Mouse (Mus musculus): ENCODE data around the gene Hif3a. TPM values are rescaled to one million over a fixed set of nuclear protein-coding genes. Genes with fewer than 3 reads are reported as not detected.
"Not testable (repeated sequence)": the region's sequence is repeated elsewhere in the genome, so short reads cannot be mapped to it uniquely, and the experiment has no call there.

Gene Hif3a
- polyA plus RNA-seq, 1 experiment from 2014 or later = 31.6 TPM

DNA sequence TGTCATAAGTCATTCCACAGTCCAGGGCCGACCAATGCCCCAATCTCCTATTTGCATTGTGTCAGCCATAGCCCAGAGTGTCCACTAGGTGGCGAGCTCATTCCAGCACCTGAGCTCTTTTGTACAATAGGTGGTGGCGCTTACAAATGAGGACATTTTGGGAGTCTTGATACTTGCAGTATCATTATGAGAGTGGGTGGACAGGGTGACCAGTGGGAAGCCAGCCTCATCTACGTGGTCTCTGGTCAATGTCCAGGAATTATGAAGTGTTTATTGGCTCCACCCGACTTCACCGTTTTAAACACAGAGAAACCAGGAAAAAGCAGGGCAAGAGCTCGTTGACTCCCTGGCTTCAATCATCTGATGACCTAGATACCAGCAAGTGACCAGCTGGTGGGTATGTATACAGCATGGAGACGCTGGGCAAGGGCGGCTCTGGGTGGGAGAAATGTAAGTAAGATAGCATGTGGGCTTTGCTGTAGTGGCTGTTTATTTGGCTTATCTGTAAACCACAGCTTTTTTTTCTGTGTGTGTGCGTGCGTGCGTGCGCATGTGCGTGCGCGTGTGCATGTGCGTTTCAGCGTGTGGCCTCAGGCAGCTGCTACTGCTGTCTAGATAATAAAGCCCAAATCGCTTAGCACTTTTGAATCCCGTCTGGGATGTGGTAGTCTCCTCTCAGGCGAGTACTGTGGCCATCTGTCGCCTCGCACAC, 11.8 kb upstream of the Hif3a start, which contains the start of gene Psg16:
Gene Psg16 (plus strand): TSS at position 137 of the 712 bp plus-strand sequence.
- 65% methylated on average over 23 of the region's 23 CpGs for WGBS (ENCODE audit: insufficient replicate concordance)
- Histone ChIP-seq H3K4me2 (no peak within 1 kb of the TSS), H3K27ac (ENCODE audit: low read depth, low read length) (no peak within 1 kb of the TSS), H3K4me3 (ENCODE audit: low read depth, low read length) (no peak within 1 kb of the TSS), H3K4me1 (ENCODE audit: control insufficient read depth, insufficient read depth, low read length) (no peaks in the 10 kb centered on the region), H3K36me3 (ENCODE audit: control insufficient read depth, insufficient read depth, low read length) (no peaks in the 10 kb centered on the region), H3K9ac (ENCODE audit: low read depth, low read length) (no peak within 1 kb of the TSS), H3K9me3 (replicated peaks; ENCODE audit: control insufficient read depth, low read length) (no peaks in the 10 kb centered on the region), H3K27me3 (ENCODE audit: control insufficient read depth, insufficient read depth, low read length) (no peaks in the 10 kb centered on the region)
- ATAC-seq (replicated peaks; ENCODE audit: insufficient number of reproducible peaks, low FRiP score, low TSS enrichment) = peak; percentile 46

DNA sequence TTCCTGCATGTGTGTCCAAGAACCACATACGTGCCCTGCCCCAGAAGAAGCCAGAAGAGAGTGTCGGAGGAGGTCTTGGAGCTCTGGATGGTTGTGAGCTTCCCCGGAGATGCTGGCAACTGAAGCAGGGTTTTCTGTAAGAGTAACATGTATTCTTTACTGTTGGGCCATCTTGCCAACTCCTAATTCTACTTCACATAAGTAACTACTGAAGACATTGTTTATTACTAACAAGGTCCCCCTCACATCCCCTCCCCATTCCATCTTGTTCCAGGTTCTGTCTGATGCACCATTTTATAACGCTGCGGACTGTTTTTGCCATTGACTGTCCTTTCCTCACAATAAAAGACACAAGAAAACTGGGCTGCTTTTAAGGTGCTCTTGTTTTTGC, 11.3 kb upstream of the Hif3a start:
- ATAC-seq (replicated peaks; ENCODE audit: insufficient number of reproducible peaks, low FRiP score, low TSS enrichment) = no peak
- no peaks in the 10 kb centered on the region for H3K9me3 ChIP-seq (replicated peaks; ENCODE audit: control insufficient read depth, low read length)
- H3K27ac ChIP-seq (ENCODE audit: low read depth, low read length) = no peak overlapping the region
- H3K4me1 ChIP-seq (ENCODE audit: control insufficient read depth, insufficient read depth, low read length) = no peaks in the 10 kb centered on the region
- H3K9ac ChIP-seq (ENCODE audit: low read depth, low read length) = no peak overlapping the region
- H3K4me2 ChIP-seq = no peak overlapping the region
- H3K36me3 ChIP-seq (ENCODE audit: control insufficient read depth, insufficient read depth, low read length) = no peaks in the 10 kb centered on the region
- WGBS (ENCODE audit: insufficient replicate concordance) = 55% methylated on average over 5 of the region's 5 CpGs
- no peak overlapping the region for H3K4me3 ChIP-seq (ENCODE audit: low read depth, low read length)
- no peaks in the 10 kb centered on the region for H3K27me3 ChIP-seq (ENCODE audit: control insufficient read depth, insufficient read depth, low read length)

DNA sequence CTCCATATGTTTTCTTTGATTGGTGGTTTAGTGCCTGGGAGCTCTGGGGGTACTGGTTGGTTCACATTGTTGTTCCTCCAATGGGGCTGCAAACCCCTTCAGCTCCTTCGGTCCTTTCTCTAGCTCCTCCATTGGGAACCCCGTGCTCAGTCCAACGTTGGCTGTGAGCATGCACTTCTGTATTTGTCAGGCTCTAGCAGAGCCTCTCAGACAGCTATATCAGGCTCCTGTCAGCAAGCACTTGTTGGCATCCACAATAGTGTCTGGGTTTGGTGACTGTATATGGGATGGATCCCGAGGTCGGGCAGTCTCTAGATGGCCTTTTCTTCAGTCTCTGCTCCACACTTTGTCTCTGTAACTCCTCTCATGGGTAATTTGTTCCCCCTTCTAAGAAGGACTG, 5.4 kb upstream of the Hif3a start:
- not testable (repeated sequence) for ATAC-seq (replicated peaks; ENCODE audit: insufficient number of reproducible peaks, low FRiP score, low TSS enrichment)

DNA sequence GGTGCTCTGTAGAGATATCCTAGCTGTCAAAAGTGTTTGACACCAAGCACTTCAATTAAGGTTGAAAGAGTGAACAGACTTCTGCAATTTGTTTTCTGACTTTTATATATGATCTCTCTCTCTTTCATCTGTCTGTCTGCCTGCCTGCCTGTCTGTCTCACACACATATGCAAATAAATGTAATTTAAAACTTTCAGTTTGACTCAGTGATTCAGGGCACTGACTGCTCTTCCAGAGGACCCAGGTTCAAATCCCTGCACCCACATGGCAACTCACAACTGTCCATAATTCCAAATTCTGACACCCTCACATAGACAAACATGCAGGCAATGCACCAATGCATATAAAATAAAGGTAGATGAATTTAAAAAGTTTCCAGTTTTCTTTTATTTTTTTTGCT, 4.8 kb upstream of the Hif3a start:
- ATAC-seq (replicated peaks; ENCODE audit: insufficient number of reproducible peaks, low FRiP score, low TSS enrichment) = no peak
- Histone ChIP-seq H3K27me3 (ENCODE audit: control insufficient read depth, insufficient read depth, low read length) (no peaks in the 10 kb centered on the region), H3K36me3 (ENCODE audit: control insufficient read depth, insufficient read depth, low read length) (no peaks in the 10 kb centered on the region), H3K27ac (ENCODE audit: low read depth, low read length) (no peak overlapping the region), H3K4me2 (no peak overlapping the region), H3K9ac (ENCODE audit: low read depth, low read length) (no peak overlapping the region), H3K4me1 (ENCODE audit: control insufficient read depth, insufficient read depth, low read length) (0 out of 2 replicates have a peak, but pooled peaks cover 5% of the 10 kb centered on the region), H3K4me3 (ENCODE audit: low read depth, low read length) (no peak overlapping the region), H3K9me3 (replicated peaks; ENCODE audit: control insufficient read depth, low read length) (no peaks in the 10 kb centered on the region)

More for the DNA sequence above, 5.4 kb upstream of the Hif3a start:
- H3K4me2 ChIP-seq; H3K36me3 ChIP-seq (ENCODE audit: control insufficient read depth, insufficient read depth, low read length); H3K9me3 ChIP-seq (replicated peaks; ENCODE audit: control insufficient read depth, low read length); H3K9ac ChIP-seq (ENCODE audit: low read depth, low read length); H3K4me1 ChIP-seq (ENCODE audit: control insufficient read depth, insufficient read depth, low read length); H3K27ac ChIP-seq (ENCODE audit: low read depth, low read length); H3K27me3 ChIP-seq (ENCODE audit: control insufficient read depth, insufficient read depth, low read length); H3K4me3 ChIP-seq (ENCODE audit: low read depth, low read length): not testable (repeated sequence)
- WGBS (ENCODE audit: insufficient replicate concordance) = 37% methylated on average over 5 of the region's 5 CpGs

DNA sequence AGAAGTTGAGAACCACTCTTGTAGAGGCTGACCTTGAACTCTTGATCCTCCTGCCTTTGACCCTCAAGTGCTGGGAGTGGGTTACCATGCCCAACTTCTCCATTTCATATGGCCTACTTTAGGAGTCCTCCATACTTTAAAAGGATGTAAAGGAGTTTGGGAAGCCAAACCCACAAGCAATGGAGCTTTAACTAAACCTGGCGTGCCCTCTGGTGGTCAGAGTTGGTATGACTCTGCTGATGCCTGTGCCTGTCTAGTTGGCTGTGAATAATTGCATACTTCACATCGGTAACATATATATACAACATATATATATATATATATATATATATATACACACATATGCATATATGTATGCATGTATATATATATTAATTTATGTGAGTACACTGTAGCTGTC, 4.2 kb upstream of the Hif3a start:
- no peak for ATAC-seq (replicated peaks; ENCODE audit: insufficient number of reproducible peaks, low FRiP score, low TSS enrichment)
- H3K4me1 ChIP-seq (ENCODE audit: control insufficient read depth, insufficient read depth, low read length) = peaks cover 8% of the 10 kb centered on the region
- H3K4me2 ChIP-seq = no peak overlapping the region
- no peaks in the 10 kb centered on the region for H3K27me3 ChIP-seq (ENCODE audit: control insufficient read depth, insufficient read depth, low read length)
- no peak overlapping the region for H3K4me3 ChIP-seq (ENCODE audit: low read depth, low read length)
- WGBS (ENCODE audit: insufficient replicate concordance) = 7% methylated on average over 2 of the region's 2 CpGs
- no peak overlapping the region for H3K27ac ChIP-seq (ENCODE audit: low read depth, low read length)
- no peaks in the 10 kb centered on the region for H3K9me3 ChIP-seq (replicated peaks; ENCODE audit: control insufficient read depth, low read length)
- H3K36me3 ChIP-seq (ENCODE audit: control insufficient read depth, insufficient read depth, low read length) = no peaks in the 10 kb centered on the region
- H3K9ac ChIP-seq (ENCODE audit: low read depth, low read length) = no peak overlapping the region

DNA sequence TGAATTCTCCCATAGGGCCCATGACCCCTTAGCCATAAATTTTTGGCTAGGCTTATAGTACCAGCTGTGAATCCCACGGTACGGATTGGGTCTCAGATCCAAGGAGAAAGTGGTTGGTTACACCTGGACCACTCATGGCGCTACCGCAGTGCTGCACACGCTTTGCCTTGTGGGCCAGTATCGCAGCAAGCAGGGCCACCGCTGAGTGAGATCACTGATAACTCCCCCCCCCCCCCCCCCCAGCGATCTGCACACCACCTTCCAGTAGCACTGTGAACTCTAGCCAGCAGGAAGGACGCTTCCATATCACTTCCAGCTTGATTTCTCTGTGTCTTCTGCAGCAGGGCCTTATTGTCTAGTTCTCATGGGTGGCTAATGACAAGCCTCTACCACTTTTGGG, 3.4 kb upstream of the Hif3a start:
- ATAC-seq (replicated peaks; ENCODE audit: insufficient number of reproducible peaks, low FRiP score, low TSS enrichment) = no peak
- Histone ChIP-seq H3K9ac (ENCODE audit: low read depth, low read length) (no peak overlapping the region), H3K4me3 (ENCODE audit: low read depth, low read length) (no peak overlapping the region), H3K27me3 (ENCODE audit: control insufficient read depth, insufficient read depth, low read length) (no peaks in the 10 kb centered on the region), H3K27ac (ENCODE audit: low read depth, low read length) (no peak overlapping the region), H3K9me3 (replicated peaks; ENCODE audit: control insufficient read depth, low read length) (no peaks in the 10 kb centered on the region), H3K4me1 (ENCODE audit: control insufficient read depth, insufficient read depth, low read length) (peaks cover 16% of the 10 kb centered on the region), H3K4me2 (no peak overlapping the region), H3K36me3 (ENCODE audit: control insufficient read depth, insufficient read depth, low read length) (no peaks in the 10 kb centered on the region)
- WGBS (ENCODE audit: insufficient replicate concordance) = 77% methylated on average over 8 of the region's 9 CpGs

DNA sequence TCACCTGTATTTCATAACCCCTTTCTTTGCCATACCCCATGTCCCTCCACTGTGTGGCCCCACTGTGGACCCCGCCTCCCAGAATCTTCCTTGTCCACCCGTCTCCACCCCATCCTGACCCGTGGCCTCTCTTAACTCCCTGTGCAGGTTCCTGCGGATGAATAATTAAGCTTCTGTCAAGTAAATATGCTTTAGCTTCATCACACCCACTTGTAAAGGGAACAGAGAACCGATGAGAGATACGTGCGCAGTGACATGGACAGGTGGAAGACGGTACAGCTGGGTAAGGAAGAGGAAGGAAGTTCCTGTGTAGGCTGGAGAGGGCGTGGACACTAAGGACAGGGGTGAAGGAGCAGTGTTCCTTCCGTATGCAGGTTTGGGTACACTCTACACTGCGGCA, 618 bp upstream of the Hif3a start:
- 16% methylated on average over 11 of the region's 11 CpGs for WGBS (ENCODE audit: insufficient replicate concordance)
- H3K27me3 ChIP-seq (ENCODE audit: control insufficient read depth, insufficient read depth, low read length) = no peaks in the 10 kb centered on the region
- peak overlapping the region; percentile 50 for H3K4me3 ChIP-seq (ENCODE audit: low read depth, low read length)
- ATAC-seq (replicated peaks; ENCODE audit: insufficient number of reproducible peaks, low FRiP score, low TSS enrichment) = no peak
- peak overlapping the region; percentile 65 for H3K9ac ChIP-seq (ENCODE audit: low read depth, low read length)
- H3K36me3 ChIP-seq (ENCODE audit: control insufficient read depth, insufficient read depth, low read length) = no peaks in the 10 kb centered on the region
- peaks cover 43% of the 10 kb centered on the region for H3K4me1 ChIP-seq (ENCODE audit: control insufficient read depth, insufficient read depth, low read length)
- no peaks in the 10 kb centered on the region for H3K9me3 ChIP-seq (replicated peaks; ENCODE audit: control insufficient read depth, low read length)
- peak overlapping the region; percentile 66 for H3K27ac ChIP-seq (ENCODE audit: low read depth, low read length)
- H3K4me2 ChIP-seq = peak overlapping the region; percentile 78

DNA sequence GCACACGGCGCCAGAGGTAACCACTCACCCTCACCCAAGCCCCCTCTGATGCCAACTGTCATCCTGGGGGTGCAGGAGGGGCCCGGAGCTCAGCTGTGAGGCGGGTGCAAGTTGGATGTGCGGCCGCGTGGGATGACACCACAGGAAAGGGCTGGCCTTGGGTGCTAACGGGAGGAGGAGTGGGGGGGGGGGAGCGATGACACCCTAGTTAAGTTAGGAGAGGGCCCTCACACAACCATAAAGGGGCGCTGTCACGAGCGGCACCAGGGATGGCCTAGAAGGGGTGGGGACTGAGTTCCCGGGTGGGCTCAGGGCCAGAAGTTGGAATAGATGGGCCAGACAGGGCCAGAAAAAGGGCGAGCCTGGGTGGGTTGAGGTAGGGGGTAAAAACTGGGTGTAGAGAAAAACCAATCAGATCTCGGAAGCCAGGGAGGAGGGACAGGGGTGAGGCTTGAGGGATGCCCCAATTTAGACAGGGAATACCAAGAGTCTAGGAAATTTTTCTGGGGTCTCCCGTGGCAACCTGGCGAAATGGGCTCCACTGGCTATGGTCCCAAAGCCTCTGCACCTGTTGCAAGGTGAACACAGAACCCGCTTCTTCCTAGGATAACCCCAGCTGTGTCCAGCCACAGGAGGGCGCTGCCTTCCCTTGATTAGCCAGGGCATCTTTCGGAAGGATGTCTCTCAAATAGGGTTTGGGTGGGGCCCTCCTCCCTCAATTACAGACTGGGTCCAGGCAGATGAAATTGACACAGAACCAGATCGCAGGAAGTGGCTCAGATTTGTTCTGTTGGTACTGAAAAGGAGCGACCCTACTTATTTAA, 1.2 kb downstream of the Hif3a start:
- no peaks in the 10 kb centered on the region for H3K27me3 ChIP-seq (ENCODE audit: control insufficient read depth, insufficient read depth, low read length)
- H3K9ac ChIP-seq (ENCODE audit: low read depth, low read length) = peak overlapping the region; percentile 65; the same call in 1 of the 2 replicates
- peak overlapping the region; percentile 78 for H3K4me2 ChIP-seq
- no peaks in the 10 kb centered on the region for H3K9me3 ChIP-seq (replicated peaks; ENCODE audit: control insufficient read depth, low read length)
- peaks cover 53% of the 10 kb centered on the region for H3K4me1 ChIP-seq (ENCODE audit: control insufficient read depth, insufficient read depth, low read length)
- peak overlapping the region; percentile 50 for H3K4me3 ChIP-seq (ENCODE audit: low read depth, low read length)
- 73% methylated on average over 22 of the region's 22 CpGs for WGBS (ENCODE audit: insufficient replicate concordance)
- no peaks in the 10 kb centered on the region for H3K36me3 ChIP-seq (ENCODE audit: control insufficient read depth, insufficient read depth, low read length)
- H3K27ac ChIP-seq (ENCODE audit: low read depth, low read length) = peak overlapping the region; percentile 99
- no peak for ATAC-seq (replicated peaks; ENCODE audit: insufficient number of reproducible peaks, low FRiP score, low TSS enrichment)

All from heart, embryonic 11.5 days (tissue).